Mouse (Mus musculus) embryonic facial prominence, embryonic 15.5 days (tissue): ENCODE measurements around the gene Adam23. TPM values are rescaled to one million over a fixed set of nuclear protein-coding genes. Genes with fewer than 3 reads are reported as not detected.
"Not testable (repeated sequence)": the region's sequence is repeated elsewhere in the genome, so short reads cannot be mapped to it uniquely, and the experiment has no call there.

Experiments
- ATAC-seq: fragments of 200-750 bp; cut with Nextera tagmentation; 2 replicates; pipeline ENCODE4 v1.8.0; 2017; ENCODE audit warnings: low read depth, moderate TSS enrichment; ENCODE audit not compliant: insufficient number of reproducible peaks, low FRiP score, low TSS enrichment
- H3K27ac ChIP-seq: fragments of 300-500 bp; sonication (generic); replicated peaks from 2 replicates; pipeline ENCODE4 v1.5.1; 2015; ENCODE audit warnings: mild to moderate bottlenecking, inconsistent platforms
- H3K27me3 ChIP-seq: fragments of 300-500 bp; sonication (generic); 2 replicates; pipeline ENCODE4 v1.6.1; 2015; ENCODE audit warnings: inconsistent platforms
- H3K36me3 ChIP-seq: fragments of 300-500 bp; sonication (generic); 2 replicates; pipeline ENCODE4 v1.6.1; 2015; ENCODE audit warnings: mild to moderate bottlenecking, inconsistent platforms
- H3K4me1 ChIP-seq: fragments of 300-500 bp; sonication (generic); 2 replicates; pipeline ENCODE4 v1.6.1; 2015; ENCODE audit warnings: inconsistent platforms
- H3K4me2 ChIP-seq: fragments of 300-500 bp; sonication (generic); replicated peaks from 2 replicates; pipeline ENCODE4 v1.6.1; 2015; ENCODE audit warnings: mild to moderate bottlenecking, inconsistent platforms
- H3K4me3 ChIP-seq: fragments of 300-500 bp; sonication (generic); replicated peaks from 2 replicates; pipeline ENCODE4 v1.5.1; 2015; ENCODE audit warnings: mild to moderate bottlenecking, inconsistent platforms
- H3K9ac ChIP-seq: fragments of 300-500 bp; sonication (generic); 2 replicates; pipeline ENCODE4 v1.6.1; 2015; ENCODE audit warnings: inconsistent platforms
- H3K9me3 ChIP-seq: fragments of 300-500 bp; sonication (generic); replicated peaks from 2 replicates; pipeline ENCODE4 v1.6.1; 2016; ENCODE audit warnings: inconsistent platforms
- WGBS: fragments of 180-500 bp; shearing (Covaris S2); methylation state at CpG from one replicate; pipeline ENCODE4 v1.1.7; 2015; 5-methylcytosine and 5-hydroxymethylcytosine counted together
- polyA plus RNA-seq: library from polyadenylated mRNA; unstranded; fragments of >200 nt; fragmentation: Nextera tagmentation; extraction: Ambion mirVana; gene quantifications from 2 replicates; pipeline ENCODE4 v1.2.1, GENCODE M21; 2015

Gene Adam23
- polyA plus RNA-seq, 1 experiment from 2014 or later: 4.5 TPM

DNA sequence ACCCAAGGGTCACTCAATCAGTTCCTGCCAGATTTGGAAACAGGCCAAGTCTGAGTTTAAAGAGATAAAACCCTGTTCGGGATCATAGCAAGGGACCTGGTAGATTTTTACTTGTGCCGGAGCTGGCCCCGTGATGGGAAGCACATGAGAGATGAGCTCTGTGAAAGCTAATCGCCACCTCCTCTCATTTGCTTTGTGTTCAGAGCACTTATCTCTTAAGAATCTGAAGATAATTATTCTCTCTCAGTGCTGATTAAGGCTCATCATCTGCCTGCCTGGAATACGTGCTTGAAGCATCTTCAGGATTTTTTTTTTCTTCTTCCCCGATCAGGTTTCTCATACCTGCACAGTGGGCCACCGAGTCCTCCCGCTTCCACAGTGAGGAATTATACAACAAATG is 133.5 kb downstream of the Adam23 start:
- no peak overlapping the region for H3K27ac ChIP-seq
- H3K4me2 ChIP-seq: no peak overlapping the region
- ATAC-seq: no peak
- H3K4me1 ChIP-seq: no peaks in the 10 kb centered on the region
- WGBS: 71% methylated on average over 8 of the region's 8 CpGs
- H3K27me3 ChIP-seq: no peaks in the 10 kb centered on the region
- no peak overlapping the region for H3K9ac ChIP-seq
- no peaks in the 10 kb centered on the region for H3K36me3 ChIP-seq
- no peaks in the 10 kb centered on the region for H3K9me3 ChIP-seq
- no peak overlapping the region for H3K4me3 ChIP-seq

- H3K4me3 ChIP-seq: no peak overlapping the region
- no peak overlapping the region for H3K27ac ChIP-seq
- H3K27me3 ChIP-seq: no peaks in the 10 kb centered on the region
Measured at GRCm38 (mm10) chr1:63586869-63587268, 141.2 kb downstream of the Adam23 start.

GRCm38 (mm10) chr1:63603870-63604500 is 158.3 kb downstream of the Adam23 start:
- no peak for ATAC-seq
- Histone ChIP-seq H3K36me3 (no peaks in the 10 kb centered on the region), H3K4me1 (no peaks in the 10 kb centered on the region), H3K4me3 (no peak overlapping the region), H3K27ac (no peak overlapping the region), H3K4me2 (no peak overlapping the region), H3K9ac (no peak overlapping the region), H3K27me3 (no peaks in the 10 kb centered on the region), H3K9me3 (no peaks in the 10 kb centered on the region)
- WGBS: 50% methylated on average over 3 of the region's 3 CpGs

More at GRCm38 (mm10) chr1:63586869-63587268, 141.2 kb downstream of the Adam23 start:
- 62% methylated on average over 7 of the region's 7 CpGs for WGBS
- H3K9me3 ChIP-seq: no peaks in the 10 kb centered on the region
- no peak overlapping the region for H3K9ac ChIP-seq
- H3K36me3 ChIP-seq: no peaks in the 10 kb centered on the region
- H3K4me2 ChIP-seq: no peak overlapping the region
- no peak for ATAC-seq
- no peaks in the 10 kb centered on the region for H3K4me1 ChIP-seq

- Histone ChIP-seq H3K27ac (no peak overlapping the region), H3K4me3 (no peak overlapping the region), H3K4me1 (no peaks in the 10 kb centered on the region), H3K27me3 (0 out of 2 replicates have a peak, but pooled peaks cover 6% of the 10 kb centered on the region), H3K4me2 (no peak overlapping the region), H3K36me3 (no peaks in the 10 kb centered on the region), H3K9ac (no peak overlapping the region), H3K9me3 (no peaks in the 10 kb centered on the region)
- 90% methylated on average over 4 of the region's 4 CpGs for WGBS
- no peak for ATAC-seq
Measured at GRCm38 (mm10) chr1:63609613-63610012, 163.9 kb downstream of the Adam23 start.

DNA sequence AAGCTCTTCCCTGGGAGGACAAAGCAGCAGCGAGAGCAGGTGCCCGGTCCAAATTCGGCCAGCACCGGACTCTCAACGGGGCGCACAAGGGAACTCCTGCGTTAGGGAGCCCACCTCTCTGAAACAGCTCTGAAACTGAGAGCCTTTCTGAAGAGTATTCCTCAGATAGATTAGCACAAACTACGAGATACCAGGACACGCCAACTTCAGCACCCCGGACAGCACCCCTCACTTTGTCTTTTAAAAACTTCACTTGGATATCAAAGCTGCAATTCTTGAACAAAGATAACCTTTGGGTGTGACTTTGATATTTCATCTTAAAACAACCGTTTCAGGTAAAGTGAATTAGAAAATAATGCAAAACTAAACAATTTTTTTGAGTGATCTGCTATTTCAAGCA is 168.9 kb downstream of the Adam23 start:
- no peaks in the 10 kb centered on the region for H3K9me3 ChIP-seq
- 0 out of 2 replicates have a peak, but pooled peaks cover 6% of the 10 kb centered on the region for H3K27me3 ChIP-seq
- no peak overlapping the region for H3K9ac ChIP-seq
- 1% methylated on average over 11 of the region's 11 CpGs for WGBS
- H3K4me3 ChIP-seq: no peak overlapping the region
- no peak overlapping the region for H3K27ac ChIP-seq
- ATAC-seq: no peak
- H3K4me2 ChIP-seq: no peak overlapping the region
- no peaks in the 10 kb centered on the region for H3K4me1 ChIP-seq
- H3K36me3 ChIP-seq: no peaks in the 10 kb centered on the region

GRCm38 (mm10) chr1:63615668-63616067 is 170.0 kb downstream of the Adam23 start, which contains the start of gene Gm39653:
Gm39653 (plus strand) TSS chr1:63615968.
- no peak for ATAC-seq
- 72% methylated on average over 3 of the region's 3 CpGs for WGBS

DNA sequence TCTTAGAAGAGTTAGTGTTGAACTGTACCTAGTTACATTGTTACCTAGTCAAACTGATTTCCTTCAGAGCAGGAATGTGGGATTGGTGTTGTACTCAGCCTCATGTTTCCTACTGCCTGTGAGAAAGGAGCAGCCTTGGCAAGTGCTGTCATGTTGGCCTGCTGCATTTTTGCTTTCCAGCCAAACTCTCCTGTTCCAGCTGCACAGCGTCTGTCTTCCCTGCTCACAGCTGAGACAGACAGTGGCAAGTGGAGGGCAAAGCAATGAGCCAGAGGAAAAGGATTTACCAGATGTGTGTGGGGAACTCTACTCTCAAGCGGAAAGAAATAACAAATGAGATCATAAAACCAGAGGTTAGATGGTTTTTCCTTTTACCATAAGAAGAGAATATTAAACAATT is 182.5 kb downstream of the Adam23 start:
- Histone ChIP-seq H3K9ac (no peak overlapping the region), H3K27me3 (no peaks in the 10 kb centered on the region), H3K4me3 (no peak overlapping the region), H3K4me2 (no peak overlapping the region), H3K36me3 (no peaks in the 10 kb centered on the region), H3K27ac (no peak overlapping the region), H3K4me1 (no peaks in the 10 kb centered on the region), H3K9me3 (no peaks in the 10 kb centered on the region)
- WGBS: 23% methylated on average over 2 of the region's 2 CpGs
- no peak for ATAC-seq

More at GRCm38 (mm10) chr1:63615668-63616067, 170.0 kb downstream of the Adam23 start, which contains the start of gene Gm39653:
- 0 out of 2 replicates have a peak, but pooled peaks cover 6% of the 10 kb centered on the region for H3K27me3 ChIP-seq
- no peak within 1 kb of the TSS for H3K4me3 ChIP-seq
- H3K36me3 ChIP-seq: no peaks in the 10 kb centered on the region
- no peak within 1 kb of the TSS for H3K27ac ChIP-seq
- no peaks in the 10 kb centered on the region for H3K9me3 ChIP-seq
- no peak within 1 kb of the TSS for H3K9ac ChIP-seq
- no peaks in the 10 kb centered on the region for H3K4me1 ChIP-seq
- no peak within 1 kb of the TSS for H3K4me2 ChIP-seq

DNA sequence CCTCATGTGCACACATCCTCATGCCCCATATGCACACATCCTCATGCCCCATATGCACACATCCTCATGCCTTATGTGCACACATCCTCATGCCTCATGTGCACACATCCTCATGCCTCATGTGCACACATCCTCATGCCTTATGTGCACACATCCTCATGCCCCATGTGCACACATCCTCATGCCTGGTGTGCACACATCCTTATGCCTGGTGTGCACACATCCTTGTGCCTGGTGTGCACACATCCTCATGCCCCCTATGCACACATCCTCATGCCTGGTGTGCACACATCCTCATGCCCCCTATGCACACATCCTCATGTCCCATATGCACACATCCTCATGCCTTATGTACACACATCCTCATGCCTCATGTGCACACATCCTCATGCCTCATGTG is 184.7 kb downstream of the Adam23 start:
- not testable (repeated sequence) for H3K4me3 ChIP-seq, H3K9ac ChIP-seq, H3K9me3 ChIP-seq, H3K27me3 ChIP-seq, H3K4me1 ChIP-seq, ATAC-seq, H3K27ac ChIP-seq, H3K4me2 ChIP-seq, H3K36me3 ChIP-seq

DNA sequence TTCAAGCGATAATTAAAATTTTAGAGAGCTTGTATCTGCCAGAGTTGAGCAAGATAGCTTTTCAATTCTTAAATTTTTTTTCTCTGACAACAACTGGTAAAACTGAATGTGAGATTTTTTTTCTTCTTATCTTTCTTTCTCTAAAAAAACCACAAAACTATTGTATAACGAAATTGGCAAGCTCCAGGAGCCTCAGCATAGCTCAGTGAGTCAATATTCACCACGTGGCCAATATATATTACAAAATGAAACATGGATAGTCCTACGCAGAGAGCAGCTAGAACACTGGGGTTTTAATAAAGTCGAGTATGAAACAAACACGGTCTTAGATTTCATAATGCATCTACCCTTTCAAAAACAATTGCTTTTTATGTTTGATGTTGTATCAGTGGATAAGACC is 194.2 kb downstream of the Adam23 start:
- Histone ChIP-seq H3K27me3 (no peaks in the 10 kb centered on the region), H3K9me3 (no peaks in the 10 kb centered on the region), H3K4me2 (no peak overlapping the region), H3K27ac (no peak overlapping the region), H3K36me3 (no peaks in the 10 kb centered on the region), H3K9ac (no peak overlapping the region), H3K4me1 (no peaks in the 10 kb centered on the region), H3K4me3 (no peak overlapping the region)
- no peak for ATAC-seq
- 72% methylated on average over 6 of the region's 6 CpGs for WGBS

Other genes starting within 250 kb of the Adam23 start
- gene Gpr1, start 231.3 kb upstream of the Adam23 start, polyA plus RNA-seq: 0.11 and 0.33 TPM in 2 replicates
- 16.1 and 19.3 TPM in 2 replicates for gene Zdbf2, start 172.6 kb upstream of the Adam23 start, polyA plus RNA-seq
- not detected in 2 replicates for gene Gm39653, start 170.1 kb downstream of the Adam23 start, polyA plus RNA-seq
- gene Dytn, start 241.0 kb downstream of the Adam23 start, polyA plus RNA-seq: 0.07 TPM in 1 of 2 replicates, not detected in the other